Mouse (Mus musculus) heart, postnatal 25 days (tissue): ENCODE measurements at regions not wholly inside any gene's neighbourhood (a gene's known extent, or its start where the extent isn't known, plus 50 kb on each side); places are given as distances from the start of the nearest gene placed in this dataset.
A peak's percentile ranks its signal among the peaks of the same experiment; 100 is the strongest.
"Not testable (repeated sequence)": the region's sequence is repeated elsewhere in the genome, so short reads cannot be mapped to it uniquely, and the experiment has no call there.

ENCODE experiments used
- DNase-seq: peaks from one replicate; pipeline ENCODE4 v3.0.0; 2022; ENCODE audit warnings: low spot score
- intact Hi-C: fragments of 180-260 bp; cut with DNase I; formaldehyde crosslinking; loops from one replicate; pipeline ENCODE4 v1.15.1; 2025

DNA sequence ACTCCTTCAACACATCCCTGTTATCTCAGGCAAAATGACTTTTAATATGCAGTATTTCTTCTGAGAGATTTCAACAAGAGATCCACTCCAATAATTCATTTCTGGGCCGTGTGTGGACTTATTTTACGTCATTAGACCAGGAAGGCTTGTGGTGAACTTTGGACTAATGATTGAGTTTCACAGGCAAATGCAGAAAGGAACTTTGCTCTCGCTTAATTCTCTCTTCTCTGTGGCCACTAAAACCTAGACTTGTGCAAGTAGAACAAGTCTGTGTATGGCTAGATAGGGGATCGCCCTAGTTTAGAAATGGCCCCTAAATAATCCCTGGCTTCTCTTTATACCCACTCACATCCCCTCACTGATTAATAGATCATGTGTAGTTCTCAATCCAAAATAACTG is 50.6 kb upstream of the Ppp1r12a start:
- no peak for DNase-seq
- intact Hi-C loops = no loop called here

DNA sequence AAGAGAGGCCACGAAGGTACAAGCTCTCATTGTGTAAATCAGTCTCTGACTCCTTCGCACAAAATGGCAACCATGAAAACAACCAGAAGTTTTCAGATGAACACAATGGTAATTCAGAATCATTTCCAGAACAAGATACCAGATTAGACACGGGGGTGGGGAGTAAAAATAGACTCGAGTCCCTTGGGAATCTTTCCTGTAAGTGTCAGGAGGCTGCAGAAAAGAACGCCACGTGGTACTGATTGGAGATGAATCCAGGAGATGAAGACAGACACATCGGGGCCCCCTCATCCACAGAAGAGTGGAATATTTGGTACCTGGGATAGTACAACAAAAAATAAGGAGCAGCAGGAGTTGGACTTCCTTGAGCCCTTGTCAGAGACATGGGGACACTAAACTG is 51.1 kb upstream of the Ppp1r12a start:
- intact Hi-C loops = no loop called here
- DNase-seq = no peak

DNA sequence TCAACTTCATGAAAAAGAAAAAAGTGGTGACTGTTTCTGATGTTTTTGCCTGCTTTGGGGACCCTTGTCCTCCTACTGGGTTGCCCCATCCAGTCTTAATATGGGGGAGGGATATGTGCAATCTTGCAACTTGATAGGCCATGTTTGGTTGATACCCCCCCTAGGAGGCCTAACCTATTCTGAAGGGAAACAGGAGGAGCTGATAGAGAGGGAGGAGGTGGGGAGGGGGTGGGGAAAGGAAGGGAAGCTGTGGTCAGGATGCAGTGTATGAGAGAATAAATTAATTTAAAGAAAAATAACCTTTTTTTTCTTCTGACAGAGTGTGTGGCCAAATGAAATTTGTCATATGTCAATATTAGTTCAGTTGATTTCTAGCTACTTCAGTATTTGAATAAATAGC is 51.8 kb upstream of the Ppp1r12a start:
- DNase-seq = no peak
- intact Hi-C loops = no loop called here

DNA sequence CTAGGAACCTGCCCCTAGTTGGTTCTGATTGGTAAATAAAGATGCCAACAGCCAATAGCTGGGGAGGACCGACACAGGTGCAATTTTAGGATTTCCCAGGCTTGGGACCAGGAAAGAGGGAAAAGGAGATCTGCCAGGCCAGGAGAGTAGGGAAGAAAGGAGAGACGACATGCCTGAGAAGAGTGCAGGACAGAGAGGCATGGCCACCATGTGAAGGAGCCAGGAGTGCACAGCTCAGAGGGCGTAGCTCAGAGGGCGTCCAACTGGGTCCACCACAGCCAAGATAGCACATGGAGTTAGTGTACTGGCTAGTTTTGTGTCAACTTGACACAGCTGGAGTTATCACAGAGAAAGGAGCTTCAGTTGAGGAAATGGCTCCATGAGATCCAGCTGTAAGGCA is 53.5 kb upstream of the Ppp1r12a start:
- intact Hi-C loops, DNase-seq: not testable (repeated sequence)

DNA sequence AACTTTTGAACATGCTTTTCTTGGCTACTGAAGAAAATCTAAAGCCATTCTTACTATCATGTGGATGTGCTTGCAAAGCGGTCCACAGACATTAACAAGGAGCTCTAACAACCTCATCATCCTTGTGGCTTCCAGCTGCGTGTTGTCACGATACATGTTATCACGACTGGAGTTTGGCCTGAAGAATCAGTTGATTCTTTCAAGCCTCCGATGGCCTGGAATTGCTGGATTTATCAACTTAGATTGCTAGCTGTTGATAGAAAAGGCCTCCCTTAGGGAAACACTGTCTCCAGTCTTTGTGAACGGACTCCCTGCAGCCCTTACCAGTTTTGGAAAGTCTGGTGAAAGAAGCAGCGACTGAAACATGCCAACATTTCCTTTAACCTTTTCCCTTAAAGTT is 60.5 kb upstream of the Ppp1r12a start:
- intact Hi-C loops = no loop called here
- no peak for DNase-seq

GRCm38 (mm10) chr10:108093043-108093442 is 69.0 kb upstream of the Ppp1r12a start:
- no peak for DNase-seq
- intact Hi-C loops = no loop called here

GRCm38 (mm10) chr10:108089375-108089981 is 72.5 kb upstream of the Ppp1r12a start:
- no peak for DNase-seq
- intact Hi-C loops = loop anchor here (5.0 kb wide), 2 partner anchors 73 to 157 kb away; partner anchors contain the start of gene Ppp1r12a

DNA sequence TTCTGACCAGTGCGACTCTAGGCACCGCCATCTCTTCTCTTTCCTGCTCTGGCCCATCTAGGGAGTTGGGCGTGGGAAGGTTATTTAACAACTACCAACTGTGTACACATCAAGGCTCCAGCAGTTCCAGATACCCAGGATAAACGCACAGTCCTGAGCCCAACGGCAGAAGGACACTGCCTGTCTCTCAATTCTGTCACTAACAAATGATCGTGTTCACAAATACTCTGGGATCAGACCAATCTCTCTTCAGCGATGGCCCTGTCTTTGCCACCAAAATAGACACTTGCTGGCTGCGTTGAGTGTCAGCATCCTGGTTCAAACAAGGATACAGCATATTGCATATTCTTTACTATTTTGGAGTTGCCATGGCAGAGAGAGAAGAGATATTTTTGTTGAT is 73.1 kb upstream of the Ppp1r12a start:
- DNase-seq = peak; percentile 3
- intact Hi-C loops = loop anchor here (5.0 kb wide), 2 partner anchors 73 to 157 kb away; partner anchors contain the start of gene Ppp1r12a

DNA sequence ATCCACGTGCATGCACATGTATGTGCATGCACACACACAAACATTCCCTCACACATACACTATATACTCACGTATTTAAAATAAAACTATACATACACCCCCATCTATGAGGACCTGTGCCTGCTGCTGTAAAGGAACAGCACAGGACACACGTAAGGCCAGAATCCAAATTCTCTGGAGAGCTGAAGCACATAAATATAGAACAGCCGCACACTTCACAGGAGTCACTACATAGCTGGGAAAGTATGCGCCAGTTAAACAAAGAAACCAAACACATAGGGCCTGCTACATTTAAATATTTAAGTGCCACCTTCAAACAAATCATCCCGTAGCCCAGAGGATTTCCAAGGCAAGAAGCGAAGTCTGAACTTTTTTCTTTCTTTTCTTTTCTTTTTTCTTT is 73.8 kb upstream of the Ppp1r12a start:
- DNase-seq = no peak
- intact Hi-C loops = loop anchor here (5.0 kb wide), 2 partner anchors 74 to 156 kb away; partner anchors contain the start of gene Ppp1r12a

DNA sequence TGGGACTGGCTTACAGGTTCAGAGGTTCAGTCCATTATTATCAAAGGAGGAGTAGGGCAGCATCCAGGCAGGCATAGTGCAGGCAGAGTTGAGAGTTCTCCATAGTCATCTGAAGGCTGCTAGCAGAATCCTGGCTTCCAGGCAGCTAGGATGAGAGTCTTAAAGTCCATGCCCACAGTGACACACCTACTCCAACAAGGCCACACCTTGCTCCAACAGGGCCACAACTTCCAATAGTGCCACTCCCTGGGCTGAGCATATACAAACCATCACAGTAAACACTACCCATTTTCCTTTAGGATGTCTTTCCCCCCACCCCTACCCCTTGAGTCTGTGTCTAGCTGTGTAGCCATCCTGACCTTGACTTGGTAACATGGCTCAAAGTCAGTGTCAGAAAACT is 78.8 kb upstream of the Ppp1r12a start:
- DNase-seq = no peak
- intact Hi-C loops = no loop called here

DNA sequence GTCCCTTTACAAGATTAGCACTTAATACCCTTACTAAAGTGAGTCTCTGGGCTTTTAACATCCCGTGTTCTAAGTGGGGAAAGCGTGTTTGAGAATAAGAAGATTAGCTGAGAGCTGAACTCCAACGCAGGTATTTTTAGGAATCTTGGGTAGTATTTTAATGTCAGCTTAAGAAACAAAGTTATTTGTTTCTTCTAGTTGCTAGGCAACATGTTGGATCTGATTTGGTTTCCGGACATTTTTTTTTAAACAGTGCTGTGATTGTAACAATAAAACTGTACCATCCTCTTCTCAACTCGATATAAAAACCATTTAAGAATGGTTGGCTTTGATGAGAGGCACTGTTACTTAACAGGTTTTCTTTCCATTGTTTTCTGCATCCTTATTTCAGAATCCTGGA is 86.8 kb upstream of the Ppp1r12a start:
- intact Hi-C loops = no loop called here
- no peak for DNase-seq

- DNase-seq = no peak
- intact Hi-C loops = no loop called here
These were observed 88.2 kb upstream of the Ppp1r12a start for GRCm38 (mm10) chr10:108073828-108074227.

DNA sequence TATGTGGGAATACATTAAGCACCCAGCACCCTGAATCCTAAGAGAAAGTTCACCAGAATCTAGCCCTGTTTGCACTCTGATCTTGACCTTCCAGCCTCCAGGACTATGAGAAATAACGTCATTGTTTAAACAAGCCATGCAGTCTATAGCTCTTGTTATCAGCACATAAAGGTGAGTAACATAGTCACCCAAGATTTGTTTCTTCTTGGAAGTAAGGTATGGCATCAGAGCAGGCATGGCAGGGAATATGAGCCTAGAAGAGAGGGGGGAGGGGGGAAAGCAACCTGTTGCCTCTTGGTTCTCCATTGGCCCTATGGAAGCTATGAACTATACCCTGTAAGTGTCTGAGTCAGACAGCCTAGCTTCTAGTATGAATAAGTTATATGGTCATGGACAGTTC is 89.8 kb upstream of the Ppp1r12a start:
- intact Hi-C loops = no loop called here
- DNase-seq = no peak

DNA sequence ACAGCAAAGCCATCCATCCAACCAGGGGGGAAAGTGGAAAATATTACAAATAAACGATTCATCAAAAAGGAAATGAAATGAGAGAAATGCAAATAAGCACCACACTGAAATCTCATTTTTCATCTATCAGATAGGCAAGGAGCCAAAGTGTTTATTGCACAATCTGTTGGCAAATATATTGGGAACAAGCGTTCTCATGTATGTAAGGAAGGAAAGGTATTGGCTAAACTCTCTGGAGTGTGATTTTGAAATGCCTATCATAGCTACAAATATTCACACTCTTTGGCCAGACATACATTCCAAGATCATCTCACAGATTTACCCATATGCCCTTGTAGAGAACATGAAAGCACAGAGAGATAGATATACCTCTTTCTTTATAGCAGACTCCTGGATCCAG is 90.6 kb upstream of the Ppp1r12a start:
- no peak for DNase-seq
- intact Hi-C loops = no loop called here

DNA sequence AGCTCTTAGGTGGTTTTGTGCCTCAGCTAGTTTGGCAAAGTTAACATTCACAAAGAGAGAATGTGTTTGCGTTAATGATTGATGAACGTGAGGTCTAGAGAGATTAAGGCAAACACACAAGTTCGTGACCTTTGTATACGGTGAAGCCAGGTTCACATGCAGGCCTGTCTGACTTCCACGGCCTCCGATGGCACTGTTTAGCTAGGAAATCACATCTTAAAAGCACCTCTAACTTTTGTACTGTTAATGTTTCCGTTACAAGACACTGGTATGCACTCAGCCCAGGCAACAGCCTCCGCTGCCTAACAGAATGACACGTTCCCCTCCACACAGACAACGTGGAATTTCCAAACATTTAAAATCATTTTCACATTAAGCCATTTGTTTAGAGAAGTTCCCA is 94.3 kb upstream of the Ppp1r12a start:
- intact Hi-C loops = loop anchor here (5.0 kb wide), 2 partner anchors 95 to 100 kb away; partner anchors contain the start of gene Ppp1r12a
- no peak for DNase-seq

- intact Hi-C loops = loop anchor here (5.0 kb wide), 2 partner anchors 96 to 99 kb away; partner anchors contain the start of gene Ppp1r12a
- DNase-seq = no peak
These were observed 95.8 kb upstream of the Ppp1r12a start for GRCm38 (mm10) chr10:108066241-108066640.

- DNase-seq = no peak
- intact Hi-C loops = no loop called here
These were observed 100.1 kb upstream of the Ppp1r12a start for GRCm38 (mm10) chr10:108061813-108062435.

DNA sequence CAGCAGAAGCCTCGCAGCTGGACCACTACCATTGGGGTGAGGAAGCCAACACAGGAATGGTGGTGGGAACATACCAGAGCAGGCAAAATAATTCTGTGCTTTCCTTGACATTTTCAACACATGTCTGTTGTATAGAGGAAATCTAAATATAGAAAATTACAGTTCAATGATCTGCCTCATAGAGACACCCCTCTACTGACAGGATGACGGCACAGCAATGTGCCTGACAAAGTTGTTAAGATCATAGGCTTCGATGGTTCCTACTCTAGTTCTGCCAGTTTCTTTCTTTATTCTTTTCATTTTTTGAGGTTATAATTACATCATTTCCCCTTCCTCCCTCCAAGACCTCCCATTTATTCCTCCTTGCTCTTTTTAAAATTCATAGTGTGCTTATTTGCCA is 101.4 kb upstream of the Ppp1r12a start:
- no peak for DNase-seq
- intact Hi-C loops = no loop called here

DNA sequence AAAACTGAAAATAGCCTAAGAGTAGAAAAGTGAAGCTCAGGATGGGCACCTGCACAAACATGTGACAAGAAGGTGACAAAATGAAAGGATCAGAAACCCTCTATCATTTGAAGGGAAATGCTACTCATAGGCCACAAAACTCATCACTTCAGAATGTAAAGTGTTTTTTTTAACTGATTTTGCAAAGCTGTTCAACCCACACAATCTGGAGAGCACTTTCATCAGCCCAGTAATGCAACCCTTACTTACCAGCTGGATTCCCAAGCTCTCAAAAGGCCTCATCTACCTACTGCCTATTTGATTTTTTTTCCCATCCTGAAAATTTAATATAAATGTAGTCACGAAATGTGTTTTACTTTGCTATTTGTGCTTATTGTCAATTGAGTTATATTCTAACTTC is 110.4 kb upstream of the Ppp1r12a start:
- no peak for DNase-seq
- intact Hi-C loops = no loop called here

DNA sequence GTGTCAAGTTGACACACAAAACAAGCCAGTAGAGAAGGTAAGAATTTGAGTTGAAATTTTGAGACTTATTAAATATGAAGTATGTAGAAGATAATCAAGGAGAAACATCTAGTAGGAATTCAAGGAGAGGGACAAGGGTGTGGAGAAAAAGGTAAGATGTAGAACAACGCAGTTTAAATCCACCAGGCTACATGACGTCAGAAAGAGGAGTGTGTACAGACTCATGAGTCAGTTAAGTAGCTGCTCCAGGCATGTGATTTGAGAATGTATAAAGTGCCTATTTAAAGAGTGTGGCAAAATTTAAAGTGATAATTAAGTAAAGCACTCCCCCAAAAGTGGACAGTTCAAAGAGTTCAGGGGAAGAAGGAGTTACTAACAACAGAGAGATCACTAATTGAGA is 113.6 kb upstream of the Ppp1r12a start:
- DNase-seq = no peak
- intact Hi-C loops = no loop called here

GRCm38 (mm10) chr10:108043519-108043918 is 118.5 kb upstream of the Ppp1r12a start:
- DNase-seq = no peak
- intact Hi-C loops = no loop called here

GRCm38 (mm10) chr10:108040027-108040426 is 122.0 kb upstream of the Ppp1r12a start:
- intact Hi-C loops = no loop called here
- no peak for DNase-seq
